Mouse (Mus musculus): ENCODE data around the gene A26c2.

A26c2 gene

GRCm38 (mm10) chr7:62823573-62823972 lies at the start of gene A26c2:
TSS of gene A26c2 (minus strand) at chr7:62823673.
- DNase-seq (ENCODE audit: low read depth, low spot score): peak; percentile 33

- DNase-seq (ENCODE audit: low read depth, low spot score): peak; percentile 57
Measured at GRCm38 (mm10) chr7:62851471-62851870, 28.0 kb upstream of the A26c2 start.

Data from R1 (cell line).